Mouse (Mus musculus): ENCODE measurements around the gene Frat1. TPM values are rescaled to one million over a fixed set of nuclear protein-coding genes. Genes with fewer than 3 reads are reported as not detected.

Frat1 gene
- polyA plus RNA-seq, 1 experiment from 2014 or later, result 31.4 TPM

- Histone ChIP-seq H3K36me3 (ENCODE audit: control insufficient read depth, insufficient read depth, low read length) (no peaks in the 10 kb centered on the region), H3K4me3 (ENCODE audit: low read depth, low read length) (no peak overlapping the region), H3K9ac (replicated peaks; ENCODE audit: low read depth, low read length) (no peak overlapping the region), H3K4me1 (ENCODE audit: control insufficient read depth, insufficient read depth, low read length) (no peaks in the 10 kb centered on the region), H3K4me2 (ENCODE audit: low read depth, low read length) (no peak overlapping the region), H3K27ac (ENCODE audit: low read depth, low read length) (no peak overlapping the region), H3K9me3 (ENCODE audit: control insufficient read depth, low read length) (no peaks in the 10 kb centered on the region), H3K27me3 (ENCODE audit: control insufficient read depth, insufficient read depth, low read length) (no peaks in the 10 kb centered on the region)
- WGBS, result 86% methylated on average over 8 of the region's 8 CpGs
- ATAC-seq (ENCODE audit: low read depth), result no peak
Observed at GRCm38 (mm10) chr19:41808104-41808634, 21.6 kb upstream of the Frat1 start.

GRCm38 (mm10) chr19:41810074-41810473, 19.7 kb upstream of the Frat1 start:
- Histone ChIP-seq H3K4me2 (ENCODE audit: low read depth, low read length) (no peak overlapping the region), H3K9me3 (ENCODE audit: control insufficient read depth, low read length) (no peaks in the 10 kb centered on the region), H3K9ac (replicated peaks; ENCODE audit: low read depth, low read length) (no peak overlapping the region), H3K4me3 (ENCODE audit: low read depth, low read length) (no peak overlapping the region), H3K4me1 (ENCODE audit: control insufficient read depth, insufficient read depth, low read length) (no peaks in the 10 kb centered on the region), H3K36me3 (ENCODE audit: control insufficient read depth, insufficient read depth, low read length) (no peaks in the 10 kb centered on the region), H3K27me3 (ENCODE audit: control insufficient read depth, insufficient read depth, low read length) (no peaks in the 10 kb centered on the region), H3K27ac (ENCODE audit: low read depth, low read length) (no peak overlapping the region)
- no peak for ATAC-seq (ENCODE audit: low read depth)
- 85% methylated on average over 5 of the region's 5 CpGs for WGBS

GRCm38 (mm10) chr19:41812525-41812924, 17.2 kb upstream of the Frat1 start:
- no peaks in the 10 kb centered on the region for H3K27me3 ChIP-seq (ENCODE audit: control insufficient read depth, insufficient read depth, low read length)
- no peak overlapping the region for H3K4me3 ChIP-seq (ENCODE audit: low read depth, low read length)
- no peak overlapping the region for H3K9ac ChIP-seq (replicated peaks; ENCODE audit: low read depth, low read length)
- WGBS, result 93% methylated on average over 10 of the region's 10 CpGs
- H3K9me3 ChIP-seq (ENCODE audit: control insufficient read depth, low read length), result no peaks in the 10 kb centered on the region
- no peak overlapping the region for H3K27ac ChIP-seq (ENCODE audit: low read depth, low read length)
- H3K4me1 ChIP-seq (ENCODE audit: control insufficient read depth, insufficient read depth, low read length), result no peaks in the 10 kb centered on the region
- H3K4me2 ChIP-seq (ENCODE audit: low read depth, low read length), result no peak overlapping the region
- no peak for ATAC-seq (ENCODE audit: low read depth)
- H3K36me3 ChIP-seq (ENCODE audit: control insufficient read depth, insufficient read depth, low read length), result no peaks in the 10 kb centered on the region

- Histone ChIP-seq H3K9ac (replicated peaks; ENCODE audit: low read depth, low read length) (no peak overlapping the region), H3K27me3 (ENCODE audit: control insufficient read depth, insufficient read depth, low read length) (no peaks in the 10 kb centered on the region), H3K36me3 (ENCODE audit: control insufficient read depth, insufficient read depth, low read length) (no peaks in the 10 kb centered on the region), H3K4me2 (ENCODE audit: low read depth, low read length) (no peak overlapping the region), H3K4me3 (ENCODE audit: low read depth, low read length) (no peak overlapping the region), H3K27ac (ENCODE audit: low read depth, low read length) (no peak overlapping the region), H3K4me1 (ENCODE audit: control insufficient read depth, insufficient read depth, low read length) (no peaks in the 10 kb centered on the region), H3K9me3 (ENCODE audit: control insufficient read depth, low read length) (no peaks in the 10 kb centered on the region)
- ATAC-seq (ENCODE audit: low read depth), result no peak
- WGBS, result 94% methylated on average over 4 of the region's 4 CpGs
Observed at GRCm38 (mm10) chr19:41813374-41813773, 16.4 kb upstream of the Frat1 start.

- Histone ChIP-seq H3K27ac (ENCODE audit: low read depth, low read length) (no peak overlapping the region), H3K36me3 (ENCODE audit: control insufficient read depth, insufficient read depth, low read length) (no peaks in the 10 kb centered on the region), H3K4me3 (ENCODE audit: low read depth, low read length) (no peak overlapping the region), H3K4me2 (ENCODE audit: low read depth, low read length) (no peak overlapping the region), H3K4me1 (ENCODE audit: control insufficient read depth, insufficient read depth, low read length) (no peaks in the 10 kb centered on the region), H3K27me3 (ENCODE audit: control insufficient read depth, insufficient read depth, low read length) (no peaks in the 10 kb centered on the region), H3K9ac (replicated peaks; ENCODE audit: low read depth, low read length) (no peak overlapping the region), H3K9me3 (ENCODE audit: control insufficient read depth, low read length) (no peaks in the 10 kb centered on the region)
- WGBS, result 76% methylated on average over 5 of the region's 5 CpGs
- no peak for ATAC-seq (ENCODE audit: low read depth)
Observed at GRCm38 (mm10) chr19:41816410-41816809, 13.4 kb upstream of the Frat1 start.

- Histone ChIP-seq H3K27ac (ENCODE audit: low read depth, low read length) (no peak overlapping the region), H3K9ac (replicated peaks; ENCODE audit: low read depth, low read length) (no peak overlapping the region), H3K4me2 (ENCODE audit: low read depth, low read length) (no peak overlapping the region), H3K4me3 (ENCODE audit: low read depth, low read length) (no peak overlapping the region), H3K9me3 (ENCODE audit: control insufficient read depth, low read length) (no peaks in the 10 kb centered on the region), H3K27me3 (ENCODE audit: control insufficient read depth, insufficient read depth, low read length) (no peaks in the 10 kb centered on the region), H3K36me3 (ENCODE audit: control insufficient read depth, insufficient read depth, low read length) (no peaks in the 10 kb centered on the region), H3K4me1 (ENCODE audit: control insufficient read depth, insufficient read depth, low read length) (no peaks in the 10 kb centered on the region)
- ATAC-seq (ENCODE audit: low read depth), result no peak
- WGBS, result 70% methylated on average over 5 of the region's 5 CpGs
Observed at GRCm38 (mm10) chr19:41816915-41817314, 12.9 kb upstream of the Frat1 start.

GRCm38 (mm10) chr19:41817325-41817724, 12.4 kb upstream of the Frat1 start:
- no peaks in the 10 kb centered on the region for H3K9me3 ChIP-seq (ENCODE audit: control insufficient read depth, low read length)
- 71% methylated on average over 10 of the region's 10 CpGs for WGBS
- no peak for ATAC-seq (ENCODE audit: low read depth)
- no peak overlapping the region for H3K27ac ChIP-seq (ENCODE audit: low read depth, low read length)
- no peaks in the 10 kb centered on the region for H3K27me3 ChIP-seq (ENCODE audit: control insufficient read depth, insufficient read depth, low read length)
- H3K4me1 ChIP-seq (ENCODE audit: control insufficient read depth, insufficient read depth, low read length), result no peaks in the 10 kb centered on the region
- no peak overlapping the region for H3K9ac ChIP-seq (replicated peaks; ENCODE audit: low read depth, low read length)
- no peak overlapping the region for H3K4me2 ChIP-seq (ENCODE audit: low read depth, low read length)
- H3K4me3 ChIP-seq (ENCODE audit: low read depth, low read length), result no peak overlapping the region
- H3K36me3 ChIP-seq (ENCODE audit: control insufficient read depth, insufficient read depth, low read length), result no peaks in the 10 kb centered on the region

GRCm38 (mm10) chr19:41818749-41819148, 11.0 kb upstream of the Frat1 start:
- WGBS, result 84% methylated on average over 4 of the region's 4 CpGs

GRCm38 (mm10) chr19:41821436-41821835, 8.3 kb upstream of the Frat1 start:
- no peak for ATAC-seq (ENCODE audit: low read depth)
- WGBS, result 7% methylated on average over 5 of the region's 5 CpGs
- Histone ChIP-seq H3K4me1 (ENCODE audit: control insufficient read depth, insufficient read depth, low read length) (no peaks in the 10 kb centered on the region), H3K27ac (ENCODE audit: low read depth, low read length) (no peak overlapping the region), H3K9me3 (ENCODE audit: control insufficient read depth, low read length) (no peaks in the 10 kb centered on the region), H3K27me3 (ENCODE audit: control insufficient read depth, insufficient read depth, low read length) (no peaks in the 10 kb centered on the region), H3K9ac (replicated peaks; ENCODE audit: low read depth, low read length) (no peak overlapping the region), H3K36me3 (ENCODE audit: control insufficient read depth, insufficient read depth, low read length) (no peaks in the 10 kb centered on the region), H3K4me3 (ENCODE audit: low read depth, low read length) (no peak overlapping the region), H3K4me2 (ENCODE audit: low read depth, low read length) (no peak overlapping the region)

More at GRCm38 (mm10) chr19:41818749-41819148, 11.0 kb upstream of the Frat1 start:
- Histone ChIP-seq H3K36me3 (ENCODE audit: control insufficient read depth, insufficient read depth, low read length) (no peaks in the 10 kb centered on the region), H3K27ac (ENCODE audit: low read depth, low read length) (no peak overlapping the region), H3K9me3 (ENCODE audit: control insufficient read depth, low read length) (no peaks in the 10 kb centered on the region), H3K4me1 (ENCODE audit: control insufficient read depth, insufficient read depth, low read length) (no peaks in the 10 kb centered on the region), H3K27me3 (ENCODE audit: control insufficient read depth, insufficient read depth, low read length) (no peaks in the 10 kb centered on the region), H3K4me3 (ENCODE audit: low read depth, low read length) (no peak overlapping the region), H3K9ac (replicated peaks; ENCODE audit: low read depth, low read length) (no peak overlapping the region), H3K4me2 (ENCODE audit: low read depth, low read length) (no peak overlapping the region)
- ATAC-seq (ENCODE audit: low read depth), result no peak
